Mouse (Mus musculus): ENCODE measurements around the gene Gnaq. TPM values are rescaled to one million over a fixed set of nuclear protein-coding genes. Genes with fewer than 3 reads are reported as not detected.

Gene Gnaq
- polyA plus RNA-seq, 1 experiment from 2014 or later = 26.7 TPM

- no peaks in the 10 kb centered on the region for H3K27me3 ChIP-seq (replicated peaks; ENCODE audit: control insufficient read depth, insufficient read depth, low read length)
- no peak overlapping the region for H3K9ac ChIP-seq (ENCODE audit: low read depth, low read length)
- H3K27ac ChIP-seq (ENCODE audit: low read length) = no peak overlapping the region
- H3K4me2 ChIP-seq (ENCODE audit: low read depth, low read length) = no peak overlapping the region
- H3K4me3 ChIP-seq (ENCODE audit: low read length) = no peak overlapping the region
- no peaks in the 10 kb centered on the region for H3K9me3 ChIP-seq (ENCODE audit: control insufficient read depth, low read length)
- 75% methylated on average over 1 of the region's 1 CpGs for WGBS
- ATAC-seq = no peak
- no peaks in the 10 kb centered on the region for H3K36me3 ChIP-seq (ENCODE audit: control insufficient read depth, insufficient read depth, low read length)
- peaks cover 9% of the 10 kb centered on the region; the same call in 1 of the 2 replicates for H3K4me1 ChIP-seq (ENCODE audit: control insufficient read depth, insufficient read depth, low read length)
These were observed 138.4 kb downstream of the Gnaq start for GRCm38 (mm10) chr19:16271002-16271401.

- 66% methylated on average over 4 of the region's 4 CpGs for WGBS
- H3K4me2 ChIP-seq (ENCODE audit: low read depth, low read length) = no peak overlapping the region
- no peaks in the 10 kb centered on the region for H3K9me3 ChIP-seq (ENCODE audit: control insufficient read depth, low read length)
- H3K36me3 ChIP-seq (ENCODE audit: control insufficient read depth, insufficient read depth, low read length) = peaks cover 3% of the 10 kb centered on the region; the same call in 1 of the 2 replicates
- no peak overlapping the region for H3K27ac ChIP-seq (ENCODE audit: low read length)
- H3K4me1 ChIP-seq (ENCODE audit: control insufficient read depth, insufficient read depth, low read length) = peaks cover 9% of the 10 kb centered on the region; the same call in 1 of the 2 replicates
- no peak overlapping the region for H3K9ac ChIP-seq (ENCODE audit: low read depth, low read length)
- no peaks in the 10 kb centered on the region for H3K27me3 ChIP-seq (replicated peaks; ENCODE audit: control insufficient read depth, insufficient read depth, low read length)
- no peak for ATAC-seq
- H3K4me3 ChIP-seq (ENCODE audit: low read length) = no peak overlapping the region
These were observed 140.4 kb downstream of the Gnaq start for GRCm38 (mm10) chr19:16273021-16273420.

- H3K4me1 ChIP-seq (ENCODE audit: control insufficient read depth, insufficient read depth, low read length) = peaks cover 14% of the 10 kb centered on the region
- no peak overlapping the region for H3K4me3 ChIP-seq (ENCODE audit: low read length)
- H3K9me3 ChIP-seq (ENCODE audit: control insufficient read depth, low read length) = no peaks in the 10 kb centered on the region
- no peak overlapping the region for H3K27ac ChIP-seq (ENCODE audit: low read length)
- H3K4me2 ChIP-seq (ENCODE audit: low read depth, low read length) = no peak overlapping the region
- WGBS = 64% methylated on average over 4 of the region's 4 CpGs
- H3K27me3 ChIP-seq (replicated peaks; ENCODE audit: control insufficient read depth, insufficient read depth, low read length) = no peaks in the 10 kb centered on the region
- H3K9ac ChIP-seq (ENCODE audit: low read depth, low read length) = no peak overlapping the region
- ATAC-seq = peak; percentile 68
- H3K36me3 ChIP-seq (ENCODE audit: control insufficient read depth, insufficient read depth, low read length) = peaks cover 3% of the 10 kb centered on the region; the same call in 1 of the 2 replicates
These were observed 147.6 kb downstream of the Gnaq start for GRCm38 (mm10) chr19:16280231-16280630.

GRCm38 (mm10) chr19:16285051-16286028 is 152.7 kb downstream of the Gnaq start:
- Histone ChIP-seq H3K4me2 (ENCODE audit: low read depth, low read length) (no peak overlapping the region), H3K36me3 (ENCODE audit: control insufficient read depth, insufficient read depth, low read length) (no peaks in the 10 kb centered on the region), H3K9me3 (ENCODE audit: control insufficient read depth, low read length) (no peaks in the 10 kb centered on the region), H3K4me1 (ENCODE audit: control insufficient read depth, insufficient read depth, low read length) (peaks cover 26% of the 10 kb centered on the region), H3K27ac (ENCODE audit: low read length) (no peak overlapping the region), H3K9ac (ENCODE audit: low read depth, low read length) (no peak overlapping the region), H3K4me3 (ENCODE audit: low read length) (no peak overlapping the region), H3K27me3 (replicated peaks; ENCODE audit: control insufficient read depth, insufficient read depth, low read length) (no peaks in the 10 kb centered on the region)
- ATAC-seq = no peak
- 80% methylated on average over 11 of the region's 11 CpGs for WGBS

- Histone ChIP-seq H3K36me3 (ENCODE audit: control insufficient read depth, insufficient read depth, low read length) (no peaks in the 10 kb centered on the region), H3K27ac (ENCODE audit: low read length) (peak overlapping the region; percentile 50), H3K4me1 (ENCODE audit: control insufficient read depth, insufficient read depth, low read length) (peaks cover 23% of the 10 kb centered on the region), H3K4me3 (ENCODE audit: low read length) (no peak overlapping the region), H3K4me2 (ENCODE audit: low read depth, low read length) (no peak overlapping the region), H3K9ac (ENCODE audit: low read depth, low read length) (no peak overlapping the region), H3K27me3 (replicated peaks; ENCODE audit: control insufficient read depth, insufficient read depth, low read length) (no peaks in the 10 kb centered on the region), H3K9me3 (ENCODE audit: control insufficient read depth, low read length) (no peaks in the 10 kb centered on the region)
- peak; percentile 51; the same call in 1 of the 2 replicates for ATAC-seq
- 45% methylated on average over 10 of the region's 10 CpGs for WGBS
These were observed 154.0 kb downstream of the Gnaq start for GRCm38 (mm10) chr19:16286451-16287175.

- Histone ChIP-seq H3K27me3 (replicated peaks; ENCODE audit: control insufficient read depth, insufficient read depth, low read length) (no peaks in the 10 kb centered on the region), H3K27ac (ENCODE audit: low read length) (no peak overlapping the region), H3K9me3 (ENCODE audit: control insufficient read depth, low read length) (no peaks in the 10 kb centered on the region), H3K36me3 (ENCODE audit: control insufficient read depth, insufficient read depth, low read length) (no peaks in the 10 kb centered on the region), H3K4me3 (ENCODE audit: low read length) (no peak overlapping the region), H3K4me2 (ENCODE audit: low read depth, low read length) (no peak overlapping the region), H3K4me1 (ENCODE audit: control insufficient read depth, insufficient read depth, low read length) (peaks cover 21% of the 10 kb centered on the region), H3K9ac (ENCODE audit: low read depth, low read length) (no peak overlapping the region)
- 65% methylated on average over 4 of the region's 4 CpGs for WGBS
- ATAC-seq = no peak
These were observed 154.7 kb downstream of the Gnaq start for GRCm38 (mm10) chr19:16287307-16287706.

GRCm38 (mm10) chr19:16287971-16288370 is 155.3 kb downstream of the Gnaq start:
- H3K27me3 ChIP-seq (replicated peaks; ENCODE audit: control insufficient read depth, insufficient read depth, low read length) = no peaks in the 10 kb centered on the region
- H3K9ac ChIP-seq (ENCODE audit: low read depth, low read length) = no peak overlapping the region
- no peak overlapping the region for H3K4me3 ChIP-seq (ENCODE audit: low read length)
- no peak overlapping the region for H3K27ac ChIP-seq (ENCODE audit: low read length)
- no peaks in the 10 kb centered on the region for H3K36me3 ChIP-seq (ENCODE audit: control insufficient read depth, insufficient read depth, low read length)
- no peak for ATAC-seq
- H3K4me1 ChIP-seq (ENCODE audit: control insufficient read depth, insufficient read depth, low read length) = peaks cover 21% of the 10 kb centered on the region
- 90% methylated on average over 7 of the region's 7 CpGs for WGBS
- no peaks in the 10 kb centered on the region for H3K9me3 ChIP-seq (ENCODE audit: control insufficient read depth, low read length)
- H3K4me2 ChIP-seq (ENCODE audit: low read depth, low read length) = no peak overlapping the region

GRCm38 (mm10) chr19:16291088-16291487 is 158.5 kb downstream of the Gnaq start:
- Histone ChIP-seq H3K27ac (ENCODE audit: low read length) (no peak overlapping the region), H3K27me3 (replicated peaks; ENCODE audit: control insufficient read depth, insufficient read depth, low read length) (no peaks in the 10 kb centered on the region), H3K9me3 (ENCODE audit: control insufficient read depth, low read length) (no peaks in the 10 kb centered on the region), H3K36me3 (ENCODE audit: control insufficient read depth, insufficient read depth, low read length) (no peaks in the 10 kb centered on the region), H3K4me2 (ENCODE audit: low read depth, low read length) (no peak overlapping the region), H3K4me1 (ENCODE audit: control insufficient read depth, insufficient read depth, low read length) (peaks cover 7% of the 10 kb centered on the region), H3K9ac (ENCODE audit: low read depth, low read length) (no peak overlapping the region), H3K4me3 (ENCODE audit: low read length) (no peak overlapping the region)
- 71% methylated on average over 3 of the region's 3 CpGs for WGBS
- ATAC-seq = no peak

GRCm38 (mm10) chr19:16292056-16292608 is 159.5 kb downstream of the Gnaq start:
- Histone ChIP-seq H3K36me3 (ENCODE audit: control insufficient read depth, insufficient read depth, low read length) (no peaks in the 10 kb centered on the region), H3K9me3 (ENCODE audit: control insufficient read depth, low read length) (no peaks in the 10 kb centered on the region), H3K27me3 (replicated peaks; ENCODE audit: control insufficient read depth, insufficient read depth, low read length) (no peaks in the 10 kb centered on the region), H3K4me2 (ENCODE audit: low read depth, low read length) (no peak overlapping the region), H3K4me1 (ENCODE audit: control insufficient read depth, insufficient read depth, low read length) (no peaks in the 10 kb centered on the region), H3K4me3 (ENCODE audit: low read length) (no peak overlapping the region), H3K27ac (ENCODE audit: low read length) (no peak overlapping the region), H3K9ac (ENCODE audit: low read depth, low read length) (no peak overlapping the region)
- ATAC-seq = no peak
- 74% methylated on average over 2 of the region's 2 CpGs for WGBS

Measured in intestine, embryonic 16.5 days (tissue).